Mouse (Mus musculus): Measurements from ENCODE around the gene Psd.

- TF ChIP-seq POLR2A (IDR thresholded peaks at IDR 0.05; ENCODE audit: borderline replicate concordance, low read depth, low read length) (no peak), CTCF (IDR thresholded peaks at IDR 0.05; ENCODE audit: low read depth, low read length) (no peak)
These were observed 24.4 kb downstream of the Psd start for GRCm38 (mm10) chr19:46302551-46302950.
